Mouse (Mus musculus): ENCODE measurements around the gene Gdpd3.

Gene Gdpd3

GRCm38 (mm10) chr7:126802134-126802889 lies 36.2 kb downstream of the Gdpd3 start:
- in situ Hi-C loops (cut with MboI, MseI), result no loop called here

GRCm38 (mm10) chr7:126803181-126803580 lies 37.0 kb downstream of the Gdpd3 start:
- in situ Hi-C loops (cut with MboI, MseI), result no loop called here

GRCm38 (mm10) chr7:126803751-126804150 lies 37.6 kb downstream of the Gdpd3 start:
- in situ Hi-C loops (cut with MboI, MseI), result no loop called here

GRCm38 (mm10) chr7:126806956-126807355 lies 40.8 kb downstream of the Gdpd3 start:
- in situ Hi-C loops (cut with MboI, MseI), result no loop called here

GRCm38 (mm10) chr7:126807405-126807804 lies 41.3 kb downstream of the Gdpd3 start:
- in situ Hi-C loops (cut with MboI, MseI), result no loop called here

- in situ Hi-C loops (cut with MboI, MseI), result no loop called here
Observed at GRCm38 (mm10) chr7:126808703-126809455, 42.7 kb downstream of the Gdpd3 start.

GRCm38 (mm10) chr7:126809723-126810369 lies 43.7 kb downstream of the Gdpd3 start:
- in situ Hi-C loops (cut with MboI, MseI), result loop anchor here in 1 of 2 experiments (10.0 kb wide), 2 partner anchors 105 to 155 kb away; no protein-coding TSS in a partner anchor

GRCm38 (mm10) chr7:126815726-126816222 lies 49.6 kb downstream of the Gdpd3 start:
- in situ Hi-C loops (cut with MboI, MseI), result loop anchor here in 1 of 2 experiments (10.0 kb wide), 2 partner anchors 99 to 149 kb away; no protein-coding TSS in a partner anchor

GRCm38 (mm10) chr7:126816494-126816893 lies 50.4 kb downstream of the Gdpd3 start:
- in situ Hi-C loops (cut with MboI, MseI), result loop anchor here in 1 of 2 experiments (10.0 kb wide), 2 partner anchors 98 to 148 kb away; no protein-coding TSS in a partner anchor

GRCm38 (mm10) chr7:126817595-126817994 lies 51.5 kb downstream of the Gdpd3 start:
- in situ Hi-C loops (cut with MboI, MseI), result loop anchor here in 1 of 2 experiments (10.0 kb wide), 2 partner anchors 97 to 147 kb away; no protein-coding TSS in a partner anchor

- in situ Hi-C loops (cut with MboI, MseI), result loop anchor here in 1 of 2 experiments (10.0 kb wide), 2 partner anchors 96 to 146 kb away; no protein-coding TSS in a partner anchor
Observed at GRCm38 (mm10) chr7:126818818-126819217, 52.7 kb downstream of the Gdpd3 start.

- in situ Hi-C loops (cut with MboI, MseI), result loop anchor here in 1 of 2 experiments (10.0 kb wide), 1 partner anchor 283 kb away; no protein-coding TSS in a partner anchor
Observed at GRCm38 (mm10) chr7:126821835-126822511, 55.8 kb downstream of the Gdpd3 start.

- in situ Hi-C loops (cut with MboI, MseI), result loop anchor here in 1 of 2 experiments (10.0 kb wide), 1 partner anchor 282 kb away; no protein-coding TSS in a partner anchor
Observed at GRCm38 (mm10) chr7:126822741-126823140, 56.6 kb downstream of the Gdpd3 start.

GRCm38 (mm10) chr7:126823202-126823711 lies 57.1 kb downstream of the Gdpd3 start:
- in situ Hi-C loops (cut with MboI, MseI), result loop anchor here in 1 of 2 experiments (10.0 kb wide), 1 partner anchor 282 kb away; no protein-coding TSS in a partner anchor

- in situ Hi-C loops (cut with MboI, MseI), result loop anchor here in 1 of 2 experiments (10.0 kb wide), 1 partner anchor 281 kb away; no protein-coding TSS in a partner anchor
Observed at GRCm38 (mm10) chr7:126823940-126824339, 57.8 kb downstream of the Gdpd3 start.

Data from T-helper 17 cell (primary cell).